Mouse (Mus musculus) embryonic facial prominence, embryonic 12.5 days (tissue): Measurements from ENCODE around the gene Gpr61. TPM values are rescaled to one million over a fixed set of nuclear protein-coding genes. Genes with fewer than 3 reads are reported as not detected.

Experiments
- polyA plus RNA-seq: library from polyadenylated mRNA; unstranded; fragments of >200 nt; fragmentation: Nextera tagmentation; extraction: Ambion mirVana; gene quantifications from 2 replicates; pipeline ENCODE4 v1.2.1, GENCODE M21; 2016

Gpr61 gene
- polyA plus RNA-seq, 1 experiment from 2014 or later: 0.36 TPM

Other genes starting within 250 kb of the Gpr61 start
- 36.9 and 39.5 TPM in 2 replicates for gene Gstm7, start 223.1 kb downstream of the Gpr61 start, polyA plus RNA-seq
- 10.9 and 12.7 TPM in 2 replicates for gene Gstm6, start 211.1 kb downstream of the Gpr61 start, polyA plus RNA-seq
- gene Gstm3, start 185.6 kb downstream of the Gpr61 start, polyA plus RNA-seq: not detected in 2 replicates
- gene Gstm2, start 168.4 kb downstream of the Gpr61 start, polyA plus RNA-seq: 34.3 and 34.9 TPM in 2 replicates
- 45.2 and 46.5 TPM in 2 replicates for gene Gstm1, start 136.9 kb downstream of the Gpr61 start, polyA plus RNA-seq
- gene Gstm4, start 110.0 kb downstream of the Gpr61 start, polyA plus RNA-seq: 14.4 and 16.6 TPM in 2 replicates
- 48.4 and 50.9 TPM in 2 replicates for gene Ampd2, start 68.2 kb downstream of the Gpr61 start, polyA plus RNA-seq
- 0.47 and 0.55 TPM in 2 replicates for gene Gnat2, start 62.1 kb downstream of the Gpr61 start, polyA plus RNA-seq
- gene Gnai3, start 8.7 kb downstream of the Gpr61 start, polyA plus RNA-seq: 196 and 207 TPM in 2 replicates
- 7.9 and 8.5 TPM in 2 replicates for gene Amigo1, start 31.5 kb upstream of the Gpr61 start, polyA plus RNA-seq
- 2.6 and 2.7 TPM in 2 replicates for gene Cyb561d1, start 46.3 kb upstream of the Gpr61 start, polyA plus RNA-seq
- 27.2 and 29.4 TPM in 2 replicates for gene Atxn7l2, start 56.1 kb upstream of the Gpr61 start, polyA plus RNA-seq
- 0.85 and 1.1 TPM in 2 replicates for gene Sypl2, start 71.8 kb upstream of the Gpr61 start, polyA plus RNA-seq
- 263 and 288 TPM in 2 replicates for gene Psma5, start 102.0 kb upstream of the Gpr61 start, polyA plus RNA-seq
- gene Sort1, start 129.2 kb upstream of the Gpr61 start, polyA plus RNA-seq: 15.8 and 18.2 TPM in 2 replicates
- 0.13 and 0.18 TPM in 2 replicates for gene Mybphl, start 210.0 kb upstream of the Gpr61 start, polyA plus RNA-seq
- gene Psrc1, start 229.0 kb upstream of the Gpr61 start, polyA plus RNA-seq: 73.4 and 78.1 TPM in 2 replicates